Mouse (Mus musculus): ENCODE data around the gene Lamc1.

- TF ChIP-seq CTCF (IDR thresholded peaks at IDR 0.05; ENCODE audit: insufficient read depth, low read length) = no peak
- no peak for TF ChIP-seq POLR2A (IDR thresholded peaks at IDR 0.05; ENCODE audit: borderline replicate concordance, extremely low read depth, low read depth, low read length)
Observed at GRCm38 (mm10) chr1:153278028-153278613, 54.5 kb downstream of the Lamc1 start.
